ENCODE assay signal across 9 mouse cellular contexts in the genomic region with DNA sequence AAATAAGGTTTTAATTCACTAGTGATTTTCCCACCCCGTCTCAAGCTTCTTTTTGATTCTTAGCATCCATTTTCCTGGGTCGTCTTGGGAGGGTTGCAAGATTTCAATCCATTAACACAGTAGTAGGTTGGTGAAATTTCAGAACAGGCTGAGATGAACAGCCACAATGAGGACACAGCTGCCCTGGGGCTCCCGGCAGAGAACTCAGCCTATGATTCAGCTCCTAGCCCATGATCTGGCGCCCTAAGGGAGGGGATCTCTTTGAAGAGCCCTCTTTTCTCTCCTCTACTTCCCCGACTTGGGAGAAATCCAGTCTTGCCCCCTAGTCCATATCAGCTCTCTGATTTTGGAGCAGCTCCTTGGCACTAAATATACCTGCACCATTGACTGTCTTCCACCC. TPM values are rescaled to one million over a fixed set of nuclear protein-coding genes. Genes with fewer than 3 reads are reported as not detected.
DNase-seq lines count a peak whose midpoint lies in the region; ATAC-seq and TF ChIP-seq lines count a peak whose summit lies in the region.
"Had no signal": no experiment of that assay in that cellular context is flagged by ENCODE, and none has a peak within 500 bp of the region (broad histone marks: within the 10 kb centered on the region; RNA-seq: fewer than 3 reads in every experiment).

No protein-coding gene starts in this region.

- peaks cover 6 to 19% of the 10 kb centered on the region in 2 experiments for H3K4me1 ChIP-seq in heart, embryonic 14.5 days (ENCODE audit: control insufficient read depth in 2 of 2, insufficient read depth in 2 of 2, low read length in 2 of 2)
- H3K4me1 ChIP-seq in hindbrain, embryonic 16.5 days (ENCODE audit: control insufficient read depth, insufficient read depth, low read depth, low read length), result peaks cover 22% of the 10 kb centered on the region

- whole genome bisulfite sequencing in heart, embryonic 14.5 days, result 36% methylated on average over 5 of the region's 5 CpGs
- 16% methylated on average over 5 of the region's 5 CpGs for WGBS in hindbrain, embryonic 16.5 days

- 0 out of 2 replicates have a peak overlapping the region, but pooled peaks have one; percentile 19 for H3K9ac ChIP-seq in heart, embryonic 14.5 days (ENCODE audit: low read length)
- peak overlapping the region; percentile 50; the same call in 1 of the 2 replicates for H3K9ac ChIP-seq in hindbrain, embryonic 16.5 days (ENCODE audit: low read depth, low read length)

- peak overlapping the region in 1 of 2 experiments; percentile 21; a peak in 1 of 4 replicates for H3K4me3 ChIP-seq in heart, embryonic 14.5 days (ENCODE audit: control insufficient read depth in 1 of 2, insufficient read depth in 1 of 2, low read depth in 1 of 2, low read length in 2 of 2)
- H3K4me3 ChIP-seq in hindbrain, embryonic 16.5 days (ENCODE audit: low read length), result peak overlapping the region; percentile 31
- H3K4me3 ChIP-seq in myocyte, result no peak overlapping the region

- no peak overlapping the region for H3ac ChIP-seq in myocyte (ENCODE audit: control insufficient read depth, insufficient read length)

- no peak for DNase-seq in heart, postnatal 10 days
- peak; percentile 20 for DNase-seq in embryo, embryonic 9.5 days (ENCODE audit: extremely low spot score)
- DNase-seq in testis, postnatal 10 days (ENCODE audit: low spot score), result no peak
- no peak for DNase-seq in liver
- DNase-seq in frontal cortex, postnatal 10 days (ENCODE audit: low spot score in 2 of 2), result no peak
- DNase-seq: adrenal gland, adult 8-10 months had no signal

- peak overlapping the region; percentile 58 for H3K4me2 ChIP-seq in heart, embryonic 14.5 days (ENCODE audit: low read length)
- H3K4me2 ChIP-seq in hindbrain, embryonic 16.5 days (ENCODE audit: low read length), result peak overlapping the region; percentile 68
- peak overlapping the region; percentile 67 for H3K4me2 ChIP-seq in myocyte (ENCODE audit: low read depth)

- H3K36me3 ChIP-seq in heart, embryonic 14.5 days (ENCODE audit: control insufficient read depth, insufficient read depth, low read length), result no peaks in the 10 kb centered on the region
- H3K36me3 ChIP-seq in hindbrain, embryonic 16.5 days (ENCODE audit: control insufficient read depth, insufficient read depth, low read length), result no peaks in the 10 kb centered on the region
- no peaks in the 10 kb centered on the region for H3K36me3 ChIP-seq in myocyte (ENCODE audit: control insufficient read depth, insufficient read depth)

- no peak for TF ChIP-seq POLR2A in myocyte (IDR thresholded peaks at IDR 0.05; ENCODE audit: insufficient read length, low read depth)

- H3K27ac ChIP-seq in heart, embryonic 14.5 days (replicated peaks in 1 of 2; ENCODE audit: control insufficient read depth in 1 of 2, insufficient read depth in 1 of 2, low read depth in 2 of 2, low read length in 2 of 2), result no peak overlapping the region
- 0 out of 2 replicates have a peak overlapping the region, but pooled peaks have one; percentile 24 for H3K27ac ChIP-seq in hindbrain, embryonic 16.5 days (ENCODE audit: low read depth, low read length)

- ATAC-seq in heart, embryonic 14.5 days (ENCODE audit: insufficient number of reproducible peaks, insufficient read depth, low FRiP score, low read depth), result no peak
- peak; percentile 29; the same call in 1 of the 2 replicates for ATAC-seq in hindbrain, embryonic 16.5 days

- no peaks in the 10 kb centered on the region for H3K79me2 ChIP-seq in myocyte (ENCODE audit: control insufficient read depth, insufficient read depth)

- H3K9me3 ChIP-seq in heart, embryonic 14.5 days (ENCODE audit: control insufficient read depth, low read length), result no peaks in the 10 kb centered on the region
- no peaks in the 10 kb centered on the region for H3K9me3 ChIP-seq in hindbrain, embryonic 16.5 days (ENCODE audit: control insufficient read depth, low read length)

- intact Hi-C loops in heart, postnatal 10 days (cut with DNase I), result loop anchor here (2.0 to 5.0 kb wide), 6 partner anchors 94 to 855 kb away; a partner anchor contains a TSS

- H3K27me3 ChIP-seq in heart, embryonic 14.5 days (ENCODE audit: control insufficient read depth, insufficient read depth, low read length), result no peaks in the 10 kb centered on the region
- H3K27me3 ChIP-seq in hindbrain, embryonic 16.5 days (replicated peaks; ENCODE audit: control insufficient read depth, insufficient read depth, low read length), result no peaks in the 10 kb centered on the region
- H3K27me3 ChIP-seq in myocyte (ENCODE audit: control insufficient read depth, insufficient read depth, insufficient read length), result no peaks in the 10 kb centered on the region

TF ChIP-seq in myocyte, 11 proteins besides CTCF, POLR2A, EP300 and RAD21:
- TF ChIP-seq MYOD1 (IDR thresholded peaks at IDR 0.05; ENCODE audit: control insufficient read depth in 1 of 3, insufficient read length in 2 of 3, low read depth in 2 of 3), result peak in 1 of 3 experiments; percentile 45
- TF ChIP-seq USF1 (IDR thresholded peaks at IDR 0.05; ENCODE audit: low read depth), result no peak
- peak in 1 of 3 experiments; percentile 24 for TF ChIP-seq MYOG (IDR thresholded peaks at IDR 0.05; ENCODE audit: control insufficient read depth in 1 of 3, insufficient read depth in 1 of 3, insufficient read length in 2 of 3, low read depth in 2 of 3)

RNA-seq across cellular contexts. Expression of a gene that starts 41.9 kb away (rescaled TPM):
- 40.5 and 42.0 TPM in 2 replicates for polyA plus RNA-seq in heart, embryonic 14.5 days (2014; fragmentation: Nextera tagmentation; extraction: Ambion mirVana)
- total RNA-seq in heart, postnatal 10 days (2021), result 100 to 1,000 TPM; 110 to 122 TPM
- polyA plus RNA-seq in hindbrain, embryonic 16.5 days (2015; fragmentation: Nextera tagmentation; extraction: Ambion mirVana), result 28.5 and 33.2 TPM in 2 replicates
- 25.4 TPM for polyA plus RNA-seq in myocyte (2012; fragmentation: generic; extraction: Trizol)
